Mouse (Mus musculus) CH12.LX (cell line): ENCODE data around the gene Whrn. TPM values are rescaled to one million over a fixed set of nuclear protein-coding genes. Genes with fewer than 3 reads are reported as not detected.

Experiments used
- DNase-seq: peaks from one replicate; pipeline ENCODE4 v3.0.0-alpha.2; 2013; ENCODE audit errors: extremely low read depth
- H3K27ac ChIP-seq: 2 replicates; pipeline ENCODE4 v1.5.1; 2012; ENCODE audit warnings: low read depth, mild to moderate bottlenecking, control low read depth, moderate library complexity; ENCODE audit not compliant: insufficient read depth
- H3K27me3 ChIP-seq: replicated peaks from 2 replicates; pipeline ENCODE3; 2012; ENCODE audit warnings: inconsistent platforms
- H3K36me3 ChIP-seq, 2 experiments: replicated peaks in 1 of 2; 2 replicates each; pipeline versions ENCODE3 to v1.6.1; 2012; ENCODE audit warnings: inconsistent platforms in 1 of 2, low read length in 1 of 2, mild to moderate bottlenecking in 1 of 2, mixed read lengths in 1 of 2, moderate library complexity in 1 of 2; ENCODE audit not compliant: control insufficient read depth in 1 of 2, insufficient read depth in 1 of 2
- H3K4me1 ChIP-seq, 2 experiments: 2 replicates each; pipeline ENCODE4 v1.6.1; 2012; ENCODE audit warnings: inconsistent platforms in 1 of 2, moderate library complexity in 1 of 2; ENCODE audit not compliant: insufficient read depth in 2 of 2, control insufficient read depth in 1 of 2
- H3K4me2 ChIP-seq: 2 replicates; pipeline ENCODE4 v1.6.1; 2012; ENCODE audit warnings: low read depth, mild to moderate bottlenecking, control low read depth; ENCODE audit not compliant: poor library complexity, insufficient read depth, severe bottlenecking
- H3K4me3 ChIP-seq, 3 experiments: fragments of 150-350 bp in 1 of 3; sonication (generic) in 1 of 3; replicated peaks in 1 of 3; 2 replicates each; pipeline versions ENCODE3 to v1.5.1; 2011 to 2012; ENCODE audit warnings: low read depth in 2 of 3, low read length in 2 of 3, mild to moderate bottlenecking in 2 of 3, moderate library complexity in 2 of 3, control low read depth in 1 of 3, improper control_type of control experiment in 1 of 3, inconsistent platforms in 1 of 3, mixed read lengths in 1 of 3; ENCODE audit not compliant: poor library complexity in 1 of 3
- H3K79me2 ChIP-seq: replicated peaks from 2 replicates; pipeline ENCODE4 v1.6.1; 2012; ENCODE audit warnings: mild to moderate bottlenecking, moderate library complexity; ENCODE audit not compliant: control insufficient read depth, poor library complexity, insufficient read depth, severe bottlenecking; ENCODE audit errors: extremely low read depth
- H3K9ac ChIP-seq: 2 replicates; pipeline ENCODE4 v1.6.1; 2012; ENCODE audit warnings: low read depth, mild to moderate bottlenecking, control low read depth, moderate library complexity; ENCODE audit not compliant: insufficient read depth
- H3K9me3 ChIP-seq: replicated peaks from 2 replicates; pipeline ENCODE3; 2012; ENCODE audit warnings: low read length, inconsistent platforms, mixed read lengths
- E2F4 ChIP-seq: IDR thresholded peaks from 2 replicates; pipeline ENCODE4 v1.6.1; 2011; ENCODE audit warnings: low read depth, low read length, improper control_type of control experiment; ENCODE audit not compliant: insufficient replicate concordance
- ELF1 ChIP-seq: IDR thresholded peaks from 2 replicates; pipeline ENCODE4 v1.6.1; 2014; ENCODE audit warnings: low read depth, mild to moderate bottlenecking, inconsistent platforms, low read length, improper control_type of control experiment
- ETS1 ChIP-seq: conservative IDR thresholded peaks from 2 replicates; pipeline ENCODE4 v1.6.1; 2012; ENCODE audit warnings: low read depth, mild to moderate bottlenecking, inconsistent platforms, low read length, improper control_type of control experiment, moderate library complexity
- GABPA ChIP-seq: IDR thresholded peaks from 2 replicates; pipeline ENCODE4 v1.6.1; 2012; ENCODE audit warnings: low read depth, low read length, improper control_type of control experiment, inconsistent platforms; ENCODE audit not compliant: insufficient replicate concordance
- IRF4 ChIP-seq: IDR thresholded peaks from 2 replicates; pipeline ENCODE4 v1.6.1; 2014; ENCODE audit warnings: low read depth, mild to moderate bottlenecking, inconsistent platforms, low read length, improper control_type of control experiment
- MAFK ChIP-seq: IDR thresholded peaks from 2 replicates; pipeline ENCODE4 v1.6.1; 2011; ENCODE audit warnings: low read length, improper control_type of control experiment; ENCODE audit not compliant: insufficient replicate concordance
- MAX ChIP-seq: IDR thresholded peaks from 2 replicates; pipeline ENCODE4 v1.6.1; 2011; ENCODE audit warnings: low read length, improper control_type of control experiment
- MEF2A ChIP-seq: IDR thresholded peaks from 2 replicates; pipeline ENCODE4 v1.6.1; 2014; ENCODE audit warnings: low read depth, mild to moderate bottlenecking, inconsistent platforms, low read length, improper control_type of control experiment, borderline replicate concordance
- MYC ChIP-seq: IDR thresholded peaks from 2 replicates; pipeline ENCODE4 v1.6.1; 2011; ENCODE audit warnings: low read depth, mild to moderate bottlenecking, improper control_type of control experiment, low read length
- NELFE ChIP-seq: IDR thresholded peaks from 2 replicates; pipeline ENCODE4 v1.6.1; 2011; ENCODE audit warnings: low read depth, low read length, improper control_type of control experiment
- NRF1 ChIP-seq: IDR thresholded peaks from 2 replicates; pipeline ENCODE4 v1.6.1; 2014; ENCODE audit warnings: low read depth, mild to moderate bottlenecking, inconsistent platforms, low read length, improper control_type of control experiment, moderate library complexity
- PAX5 ChIP-seq: IDR thresholded peaks from 2 replicates; pipeline ENCODE4 v1.6.1; 2012; ENCODE audit warnings: low read length, inconsistent platforms, mixed read lengths
- POLR2A ChIP-seq: IDR thresholded peaks from 2 replicates; pipeline ENCODE4 v1.6.1; 2011; ENCODE audit warnings: low read depth, mild to moderate bottlenecking, improper control_type of control experiment, low read length
- RCOR1 ChIP-seq: conservative IDR thresholded peaks from 2 replicates; pipeline ENCODE4 v1.6.1; 2012; ENCODE audit warnings: low read depth, mild to moderate bottlenecking, inconsistent platforms, low read length, improper control_type of control experiment
- TBP ChIP-seq: conservative IDR thresholded peaks from 2 replicates; pipeline ENCODE4 v1.6.1; 2011; ENCODE audit warnings: low read depth, low read length, improper control_type of control experiment
- ZC3H11A ChIP-seq: IDR thresholded peaks from 2 replicates; pipeline ENCODE4 v1.6.1; 2012; ENCODE audit warnings: low read depth, mild to moderate bottlenecking, inconsistent platforms, low read length, improper control_type of control experiment
- dilution Hi-C: fragments of 300-500 bp; cut with MboI; formaldehyde crosslinking; loops from 2 replicates; pipeline ENCODE4 v1.14.3; 2020; ENCODE audit warnings: low sequenced_read_pairs; ENCODE audit not compliant: extremely low pct_unique_long_range_greater_than_20kb, extremely low pct_ligation_motif_present
- in situ Hi-C: fragments of 300-500 bp; cut with MboI; formaldehyde crosslinking; loops from 3 replicates; pipeline ENCODE4 v1.14.3; 2019; ENCODE audit warnings: low sequenced_read_pairs, low pct_ligation_motif_present, low pct_unique_long_range_greater_than_20kb, mixed read lengths
- polyA plus RNA-seq: library from polyadenylated mRNA; unstranded; fragments of >175 nt; gene quantifications from 2 replicates; pipeline ENCODE4 v1.2.1, GENCODE M21; 2012; ENCODE audit warnings: low read depth; ENCODE audit not compliant: insufficient read length
- total RNA-seq, 2 experiments: library from RNA; depleted of rRNA; stranded (reverse); fragments of 300-350 nt in 1 of 2; fragments of >200 nt in 1 of 2; gene quantifications; 2 replicates each; pipeline ENCODE4 v1.2.3; 2012 to 2014

Gene Whrn
- total and polyA plus RNA-seq, 3 experiments: 0.99 to 9.4 (median 4.5) TPM

DNA sequence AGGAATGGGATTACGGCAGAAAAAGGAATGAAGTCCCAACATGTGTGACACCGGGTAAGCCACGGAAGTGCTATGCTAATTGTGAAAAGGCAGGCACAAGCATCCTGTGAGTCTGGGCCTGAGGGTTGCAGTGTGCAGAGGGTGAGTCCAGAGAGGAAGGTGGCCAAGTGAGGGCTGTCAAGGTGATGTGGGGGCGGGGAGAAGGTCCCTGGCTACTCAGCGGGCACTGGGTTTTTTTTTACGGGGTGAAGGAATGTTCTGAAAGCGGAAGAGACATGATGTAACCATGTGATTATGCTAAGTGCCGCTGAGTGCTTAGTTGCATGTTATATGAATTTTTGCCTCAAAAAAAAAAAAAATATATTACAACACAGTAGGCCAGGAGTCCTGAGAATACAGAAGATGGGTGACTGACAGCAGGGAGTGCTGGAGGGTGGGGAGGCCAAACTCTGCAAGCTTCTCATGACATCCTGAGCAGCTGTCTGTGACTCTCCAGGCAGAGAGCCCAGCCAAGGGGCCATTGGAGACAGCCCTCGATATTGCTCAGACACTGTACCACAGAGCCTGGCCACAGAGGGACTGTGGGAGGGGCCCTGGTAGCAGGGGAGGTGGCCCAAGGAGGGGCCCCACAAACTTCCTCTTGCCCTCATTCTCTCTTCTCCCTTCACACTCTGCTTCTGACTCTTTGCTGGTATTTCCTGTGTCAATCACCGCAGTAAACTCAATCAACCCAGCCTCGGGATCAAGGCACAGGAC is 96.8 kb downstream of the Whrn start (continued):
- TF ChIP-seq MYC (no peak), E2F4 (no peak), ZC3H11A (no peak), IRF4 (peak; percentile 85), NRF1 (no peak; the same call in 1 of the 2 replicates), GABPA (no peak), PAX5 (no peak), ETS1 (peak; percentile 80; the same call in 1 of the 2 replicates), NELFE (peak; percentile 60; the same call in 1 of the 2 replicates), TBP (peak; percentile 71; the same call in 1 of the 2 replicates), MEF2A (no peak), MAX (peak; percentile 43; the same call in 1 of the 2 replicates)
- TF ChIP-seq, all 38 proteins: peak for 17

DNA sequence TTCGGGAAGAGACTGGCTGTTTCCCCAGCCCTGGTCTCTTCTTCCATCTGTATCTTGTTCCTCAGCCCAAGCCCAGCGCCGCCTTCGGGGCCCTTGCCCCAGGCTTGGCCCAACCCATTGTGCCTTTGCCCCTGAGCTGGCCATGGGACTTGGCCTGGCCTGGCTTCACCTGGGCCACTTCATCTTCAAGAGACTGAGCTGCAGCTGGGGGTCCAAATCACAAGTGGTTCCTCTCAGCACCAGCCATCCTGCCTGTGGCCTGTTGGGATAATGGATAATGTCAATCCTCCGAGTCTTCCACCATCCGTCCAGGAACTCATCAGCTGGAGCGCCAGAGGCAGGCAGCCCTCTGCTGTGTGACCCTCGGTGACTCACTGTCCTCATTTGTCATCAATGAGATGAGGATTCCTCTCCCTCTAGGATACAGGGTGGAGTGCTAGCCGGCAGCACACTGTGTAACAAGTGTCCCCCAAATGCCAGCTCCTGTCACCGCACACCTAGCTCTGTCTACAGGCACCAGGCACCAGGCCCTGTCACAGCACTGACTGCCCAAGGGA is 97.7 kb downstream of the Whrn start:
- Histone ChIP-seq H3K4me1 (peaks cover 35 to 80% of the 10 kb centered on the region in 2 experiments), H3K79me2 (peaks cover 90% of the 10 kb centered on the region), H3K27me3 (no peaks in the 10 kb centered on the region), H3K4me2 (no peak overlapping the region), H3K9me3 (peaks cover 11% of the 10 kb centered on the region), H3K4me3 (peak overlapping the region in 1 of 3 experiments; percentile 14), H3K27ac (peak overlapping the region; percentile 70)
- in situ Hi-C loops: no loop called here
- DNase-seq: no peak
- dilution Hi-C loops: no loop called here
- TF ChIP-seq GABPA (no peak), POLR2A (no peak), MAFK (no peak)
- TF ChIP-seq, all 38 proteins: peak for 0
- peaks cover 59 to 67% of the 10 kb centered on the region in 2 experiments for H3K36me3 ChIP-seq
- H3K9ac ChIP-seq: no peak overlapping the region

DNA sequence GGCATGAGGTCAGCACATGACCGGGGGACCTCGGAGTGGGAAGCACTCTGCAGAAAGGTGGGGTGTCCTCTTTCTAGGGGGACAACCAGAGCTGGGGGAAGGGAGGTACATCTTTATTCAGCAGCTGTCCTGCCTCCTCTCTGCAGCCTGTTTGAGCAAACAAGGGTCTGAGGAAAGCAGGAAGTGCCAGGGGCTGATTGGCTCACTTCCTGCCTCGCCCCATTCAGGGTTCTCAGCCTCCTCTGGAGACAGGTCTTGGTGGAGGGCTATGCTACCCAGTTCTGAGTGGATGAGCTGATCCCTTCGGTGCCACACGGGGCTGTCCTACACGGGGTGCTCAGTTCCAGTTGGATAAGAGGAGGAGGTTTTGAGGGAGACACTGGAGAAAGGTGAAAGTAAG is 104.5 kb downstream of the Whrn start:
- Histone ChIP-seq H3K9me3 (no peaks in the 10 kb centered on the region), H3K79me2 (peaks cover 71% of the 10 kb centered on the region), H3K9ac (no peak overlapping the region), H3K36me3 (peaks cover 80 to 94% of the 10 kb centered on the region in 2 experiments), H3K4me1 (peaks cover 57 to 95% of the 10 kb centered on the region in 2 experiments), H3K27me3 (no peaks in the 10 kb centered on the region), H3K27ac (peak overlapping the region; percentile 98), H3K4me3 (no peak overlapping the region), H3K4me2 (no peak overlapping the region)
- peak; percentile 59 for TF ChIP-seq ELF1
- TF ChIP-seq RCOR1: no peak
- in situ Hi-C loops: no loop called here
- DNase-seq: no peak
- dilution Hi-C loops: no loop called here
